Mouse (Mus musculus) frontal cortex, adult 2 months (tissue): ENCODE results near the gene Sys1. TPM values are rescaled to one million over a fixed set of nuclear protein-coding genes. Genes with fewer than 3 reads are reported as not detected.
A peak's percentile ranks its signal among the peaks of the same experiment; 100 is the strongest.

Source experiments
- DNase-seq, 2 experiments: peaks; one replicate each; pipeline ENCODE4 v3.0.0; 2022; ENCODE audit warnings: low spot score in 1 of 2; ENCODE audit errors: extremely low spot score in 1 of 2
- polyA plus RNA-seq: library from polyadenylated mRNA; depleted of rRNA; stranded (reverse); fragments of >200 nt; gene quantifications from 2 replicates; pipeline ENCODE4 v1.2.3, GENCODE M21; 2012; rRNA removed

The Sys1 gene
- polyA plus RNA-seq, 1 experiment: 59.1 TPM

DNA sequence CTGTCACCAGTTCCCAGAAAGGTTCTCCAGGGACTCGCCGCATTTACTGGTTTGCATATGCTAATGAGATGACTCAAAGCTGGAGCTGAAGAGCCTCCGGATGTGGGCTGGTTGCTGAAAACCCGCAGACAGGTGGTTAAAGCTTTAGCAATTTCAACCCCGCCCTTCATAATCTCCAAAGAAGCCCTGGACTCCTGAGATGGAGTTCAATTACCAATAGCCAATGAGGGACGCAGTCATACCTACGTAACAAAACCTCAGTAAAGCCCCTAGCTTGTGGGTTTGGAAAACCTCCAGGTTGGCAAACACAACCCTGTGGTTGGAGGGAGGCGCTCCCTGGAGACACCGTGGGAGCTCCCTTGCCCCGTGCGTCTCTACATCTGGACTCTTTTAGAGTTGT lies 65.1 kb downstream of the Sys1 start:
- peak in 1 of 2 experiments; percentile 46 for DNase-seq

DNA sequence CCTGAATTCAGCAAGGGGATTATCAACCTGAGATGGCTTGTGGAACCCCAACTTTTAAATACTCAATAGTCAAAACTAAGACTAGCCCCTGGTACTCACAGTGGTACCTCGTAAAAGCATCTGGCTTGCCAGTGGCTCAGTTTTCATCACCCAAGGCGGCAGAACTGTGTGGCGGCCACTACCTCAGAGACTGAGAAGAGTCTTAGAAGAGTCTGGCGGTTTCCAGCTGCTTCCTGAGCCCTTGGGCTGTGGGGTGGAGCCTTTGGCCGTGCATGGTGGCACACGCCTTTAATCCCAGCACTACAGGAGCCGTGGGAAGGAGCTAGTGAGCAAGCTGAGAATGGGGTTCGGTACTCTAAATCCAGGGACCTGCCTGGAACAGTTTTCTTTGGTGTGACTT lies 65.5 kb downstream of the Sys1 start:
- no peak for DNase-seq

DNA sequence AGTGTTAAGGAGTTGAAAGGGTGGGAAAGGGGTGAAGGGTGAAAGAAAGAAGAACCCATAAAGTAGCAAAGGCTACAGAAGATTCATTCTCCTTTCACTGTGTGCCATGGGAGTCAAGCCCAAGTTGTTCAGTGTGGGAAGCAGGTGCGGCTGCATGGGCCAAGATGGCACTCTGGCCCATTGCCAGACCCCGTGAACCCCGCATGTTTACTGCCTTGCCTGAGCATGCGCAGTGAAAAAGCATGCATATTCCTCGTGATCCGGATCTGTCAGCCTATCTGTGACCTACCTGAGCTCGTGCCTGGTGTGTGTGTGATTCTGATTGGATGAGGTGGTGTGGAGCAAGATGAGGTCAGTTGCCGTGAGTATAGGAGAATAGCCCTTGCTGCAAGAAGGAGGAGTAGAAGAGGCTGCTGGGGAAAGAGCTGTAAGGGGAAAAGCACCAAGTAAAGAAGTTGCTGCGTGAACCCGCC lies 66.6 kb downstream of the Sys1 start:
- no peak for DNase-seq

GRCm38 (mm10) chr2:164528557-164528956 lies 71.8 kb downstream of the Sys1 start:
- no peak for DNase-seq

Other genes with a start within 250 kb of the Sys1 start
- 0.38 TPM in 1 of 2 replicates, not detected in the other for gene Wfdc15b, start 235.3 kb upstream of the Sys1 start, polyA plus RNA-seq
- gene Svs2, start 218.5 kb upstream of the Sys1 start, polyA plus RNA-seq: not detected in 2 replicates
- gene Svs3b, start 200.3 kb upstream of the Sys1 start, polyA plus RNA-seq: not detected in 2 replicates
- not detected in 2 replicates for gene Svs4, start 178.5 kb upstream of the Sys1 start, polyA plus RNA-seq
- not detected in 2 replicates for gene Svs3a, start 167.7 kb upstream of the Sys1 start, polyA plus RNA-seq
- not detected in 2 replicates for gene Svs6, start 140.2 kb upstream of the Sys1 start, polyA plus RNA-seq
- not detected in 2 replicates for gene Svs5, start 124.2 kb upstream of the Sys1 start, polyA plus RNA-seq
- gene Slpi, start 67.9 kb upstream of the Sys1 start, polyA plus RNA-seq: 0.67 and 0.68 TPM in 2 replicates
- gene Rbpjl, start 53.8 kb upstream of the Sys1 start, polyA plus RNA-seq: 1.7 and 1.8 TPM in 2 replicates
- 25.8 and 25.9 TPM in 2 replicates for gene Matn4, start 51.8 kb upstream of the Sys1 start, polyA plus RNA-seq
- 45.0 and 46.5 TPM in 2 replicates for gene Sdc4, start 13.1 kb upstream of the Sys1 start, polyA plus RNA-seq
- gene Gm20458, start 4.0 kb downstream of the Sys1 start, polyA plus RNA-seq: 9.3 and 10.0 TPM in 2 replicates
- gene Trp53tg5, start 16.8 kb downstream of the Sys1 start, polyA plus RNA-seq: not detected in 2 replicates
- gene Dbndd2, start 29.1 kb downstream of the Sys1 start, polyA plus RNA-seq: 182 and 219 TPM in 2 replicates
- gene Pigt, start 40.6 kb downstream of the Sys1 start, polyA plus RNA-seq: 80.6 and 84.7 TPM in 2 replicates
- 0.76 and 1.2 TPM in 2 replicates for gene Wfdc2, start 105.4 kb downstream of the Sys1 start, polyA plus RNA-seq
- gene Spint3, start 116.5 kb downstream of the Sys1 start, polyA plus RNA-seq: not detected in 2 replicates
- 0.12 TPM in 1 of 2 replicates, not detected in the other for gene Wfdc6a, start 128.5 kb downstream of the Sys1 start, polyA plus RNA-seq
- not detected in 2 replicates for gene Eppin, start 136.6 kb downstream of the Sys1 start, polyA plus RNA-seq
- gene Wfdc6b, start 156.6 kb downstream of the Sys1 start, polyA plus RNA-seq: not detected in 2 replicates
- not detected in 2 replicates for gene Wfdc8, start 156.7 kb downstream of the Sys1 start, polyA plus RNA-seq
- gene Wfdc16, start 181.8 kb downstream of the Sys1 start, polyA plus RNA-seq: not detected in 2 replicates
- gene Wfdc10, start 199.1 kb downstream of the Sys1 start, polyA plus RNA-seq: not detected in 2 replicates
- gene Wfdc9, start 199.6 kb downstream of the Sys1 start, polyA plus RNA-seq: not detected in 2 replicates
- gene Wfdc11, start 217.1 kb downstream of the Sys1 start, polyA plus RNA-seq: not detected in 2 replicates
- not detected in 2 replicates for gene Wfdc13, start 228.1 kb downstream of the Sys1 start, polyA plus RNA-seq
- not detected in 2 replicates for gene Spint4, start 241.5 kb downstream of the Sys1 start, polyA plus RNA-seq